Mouse (Mus musculus) myocyte (in vitro differentiated cells): Measurements from ENCODE around the gene Lmtk2.

Source experiments
- POLR2A ChIP-seq: IDR thresholded peaks from one replicate; pipeline ENCODE4 v1.6.1; 2011; ENCODE audit warnings: low read depth, mild to moderate bottlenecking, control low read depth, moderate library complexity; ENCODE audit not compliant: insufficient read length
- POLR2AphosphoS2 ChIP-seq: IDR thresholded peaks from one replicate; pipeline ENCODE4 v1.6.1; 2011; ENCODE audit warnings: low read depth, control low read depth; ENCODE audit not compliant: insufficient read length
- TCF12 ChIP-seq: IDR thresholded peaks from one replicate; pipeline ENCODE4 v1.6.1; 2011; ENCODE audit warnings: mild to moderate bottlenecking, control low read depth; ENCODE audit not compliant: poor library complexity, insufficient read depth, severe bottlenecking

DNA sequence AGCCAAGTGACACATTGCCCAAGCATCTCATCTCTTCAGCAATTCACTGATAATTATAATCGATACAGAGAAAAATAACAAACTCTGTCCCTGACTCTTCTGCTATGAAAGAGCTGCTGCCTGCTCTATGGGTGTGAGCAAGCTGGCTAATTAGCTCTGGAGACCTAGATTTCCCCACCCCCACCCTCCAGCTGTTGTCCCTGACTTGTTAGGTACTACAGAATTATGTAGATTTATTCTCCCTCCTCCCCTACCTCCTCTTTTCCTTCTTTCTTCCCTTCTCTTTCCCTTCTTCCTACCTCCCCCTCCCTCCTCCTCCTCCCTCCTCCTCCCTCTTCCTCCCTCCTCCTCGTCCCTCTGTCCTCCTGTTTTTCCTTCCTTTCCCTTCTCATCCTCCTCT, 19.4 kb upstream of the Lmtk2 start:
- TF ChIP-seq POLR2A: no peak
- TF ChIP-seq TCF12: no peak
- TF ChIP-seq POLR2AphosphoS2: no peak
